Mouse (Mus musculus) bone marrow, adult 2 months (tissue): Measurements from ENCODE around the gene Ip6k1.

Source experiments
- CTCF ChIP-seq: fragments of 200-500 bp; IDR thresholded peaks from 2 replicates; pipeline ENCODE4 v1.5.1; 2011; ENCODE audit warnings: low read length, control low read depth; ENCODE audit not compliant: control insufficient read depth, insufficient read depth
- POLR2A ChIP-seq: fragments of 200-500 bp; IDR thresholded peaks from 2 replicates; pipeline ENCODE4 v1.6.1; 2011; ENCODE audit warnings: low read depth, mild to moderate bottlenecking, control low read depth, low read length, borderline replicate concordance; ENCODE audit not compliant: control insufficient read depth

- TF ChIP-seq CTCF (no peak), POLR2A (no peak)
These were observed 30.4 kb upstream of the Ip6k1 start for GRCm38 (mm10) chr9:107971690-107972541.
